Mouse (Mus musculus): Measurements from ENCODE around the gene Dnajc5.

The Dnajc5 gene

DNA sequence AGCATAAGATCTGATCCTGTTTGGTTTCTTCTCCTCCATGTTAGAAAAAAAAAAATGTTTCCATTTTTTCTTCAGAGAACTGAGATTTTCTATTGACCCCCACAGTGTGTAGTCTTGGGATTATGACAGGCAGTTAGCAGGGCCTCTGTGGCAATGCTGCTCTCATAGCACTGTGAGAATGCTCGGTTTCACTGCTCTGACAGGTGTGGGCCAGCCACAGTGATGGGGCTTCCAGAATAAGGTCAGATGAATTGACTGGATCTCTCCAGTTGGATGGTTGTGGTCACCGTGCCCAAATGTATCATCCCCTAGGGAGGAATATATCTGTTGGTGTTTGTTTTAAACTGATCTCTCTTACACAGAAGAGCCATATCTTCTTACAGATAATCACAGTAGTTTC, 11.1 kb upstream of the Dnajc5 start:
- CTCF ChIA-PET = interaction anchor here (1.1 kb wide), 1 partner anchor 11 kb away, joined by 6 read pairs; no protein-coding TSS in a partner anchor

GRCm38 (mm10) chr2:181511231-181511630, 9.1 kb upstream of the Dnajc5 start:
- CTCF ChIA-PET = interaction anchor here (0.6 to 1.3 kb wide), 3 partner anchors 15 to 82 kb away, joined by 3 read pairs; no protein-coding TSS in a partner anchor

DNA sequence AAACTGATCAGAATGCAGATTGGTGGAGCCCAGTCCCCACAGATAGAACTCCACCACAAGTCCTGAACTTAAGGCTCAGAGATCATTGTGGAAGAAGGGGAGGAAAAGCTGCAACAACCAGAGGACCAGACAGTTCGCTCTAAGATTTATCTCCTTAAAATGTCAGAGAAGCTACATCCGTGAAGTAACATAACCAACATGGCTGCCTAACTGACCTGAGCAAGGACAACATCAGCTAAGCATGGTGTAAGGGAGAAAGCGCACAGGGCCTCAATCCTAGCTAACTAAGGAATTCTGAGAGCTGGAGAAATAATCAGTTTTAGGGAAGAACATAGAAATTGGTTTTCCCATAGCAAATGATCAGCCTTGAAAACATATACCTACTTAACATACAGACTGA, 1.1 kb upstream of the Dnajc5 start:
- CTCF ChIA-PET = interaction anchor here (0.7 to 0.8 kb wide), 2 partner anchors 10 to 20 kb away, joined by 3 to 6 read pairs; no protein-coding TSS in a partner anchor

- CTCF ChIA-PET = no interaction called here
These were observed 597 bp downstream of the Dnajc5 start for GRCm38 (mm10) chr2:181520936-181521227.

- CTCF ChIA-PET = no interaction called here
These were observed 1.2 kb downstream of the Dnajc5 start for GRCm38 (mm10) chr2:181521491-181521890.

DNA sequence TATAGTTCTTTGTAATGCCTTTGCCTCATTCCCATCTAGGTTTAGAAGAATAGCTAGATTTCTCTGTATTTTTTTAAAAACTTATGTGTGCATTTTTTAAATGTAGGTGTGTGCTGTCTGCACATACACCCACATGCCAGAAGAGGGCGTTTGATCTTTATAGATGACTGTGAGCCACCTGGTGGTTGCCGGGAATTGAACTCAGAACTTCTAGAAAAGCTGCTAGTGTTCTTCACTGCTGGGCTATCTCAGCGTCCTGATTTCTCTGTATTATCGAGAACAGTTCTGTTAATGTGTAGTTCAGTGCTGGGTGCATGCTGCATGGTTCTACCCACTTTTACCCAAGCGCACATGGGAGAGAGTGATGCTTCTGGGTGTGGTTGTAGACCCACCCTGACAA, 2.5 kb downstream of the Dnajc5 start:
- CTCF ChIA-PET = interaction anchor here (0.6 to 1.2 kb wide), 3 partner anchors 10 to 93 kb away, joined by 3 to 4 read pairs (median 3); no protein-coding TSS in a partner anchor

- CTCF ChIA-PET = no interaction called here
These were observed 5.2 kb downstream of the Dnajc5 start for GRCm38 (mm10) chr2:181525526-181525925.

DNA sequence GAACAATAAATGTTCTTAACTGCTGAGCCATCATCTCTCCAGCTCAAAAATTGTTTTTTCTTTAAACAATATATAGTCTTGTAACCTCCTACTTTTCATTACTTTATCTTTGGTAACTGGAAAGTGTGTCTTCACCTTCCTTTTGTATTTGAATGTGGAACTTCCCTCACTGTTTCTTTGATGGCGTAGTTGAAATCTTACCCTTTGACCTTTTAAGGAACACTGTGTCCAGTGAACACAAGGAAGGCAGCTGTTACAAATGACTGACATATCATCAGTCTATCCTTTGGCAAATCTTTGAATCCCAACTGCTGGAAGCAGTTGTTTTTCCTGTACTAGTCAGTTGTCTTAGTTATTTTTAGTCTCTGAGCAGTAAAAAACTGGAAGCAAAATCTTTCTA, 8.8 kb downstream of the Dnajc5 start:
- CTCF ChIA-PET = no interaction called here

GRCm38 (mm10) chr2:181532589-181532988, 12.3 kb downstream of the Dnajc5 start:
- CTCF ChIA-PET = interaction anchor here (0.7 to 1.2 kb wide), 2 partner anchors 10 to 21 kb away, joined by 4 to 6 read pairs; no protein-coding TSS in a partner anchor

DNA sequence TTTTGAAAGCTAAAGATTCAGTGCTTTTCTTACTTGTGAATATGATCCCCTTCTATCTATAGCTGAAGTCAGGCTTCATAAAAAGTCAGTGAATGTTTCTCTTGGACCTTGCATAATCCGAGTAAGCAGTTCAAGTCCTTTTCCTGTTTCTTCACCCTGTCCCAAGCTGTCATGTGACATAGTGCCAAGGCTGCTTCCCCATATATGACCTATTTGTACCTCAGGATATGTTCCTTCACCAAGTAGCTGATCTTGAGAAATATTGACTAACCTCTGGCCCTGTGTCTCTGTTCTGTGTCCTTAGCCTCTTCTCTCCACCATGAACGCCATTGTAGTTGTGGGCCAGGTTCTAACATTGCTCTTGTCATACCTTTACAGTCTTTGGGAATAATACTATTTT, 16.1 kb downstream of the Dnajc5 start:
- CTCF ChIA-PET = no interaction called here

- CTCF ChIA-PET = interaction anchor here (0.7 kb wide), 1 partner anchor 40 kb away, joined by 3 read pairs; no protein-coding TSS in a partner anchor
These were observed 17.3 kb downstream of the Dnajc5 start for GRCm38 (mm10) chr2:181537444-181538047.

DNA sequence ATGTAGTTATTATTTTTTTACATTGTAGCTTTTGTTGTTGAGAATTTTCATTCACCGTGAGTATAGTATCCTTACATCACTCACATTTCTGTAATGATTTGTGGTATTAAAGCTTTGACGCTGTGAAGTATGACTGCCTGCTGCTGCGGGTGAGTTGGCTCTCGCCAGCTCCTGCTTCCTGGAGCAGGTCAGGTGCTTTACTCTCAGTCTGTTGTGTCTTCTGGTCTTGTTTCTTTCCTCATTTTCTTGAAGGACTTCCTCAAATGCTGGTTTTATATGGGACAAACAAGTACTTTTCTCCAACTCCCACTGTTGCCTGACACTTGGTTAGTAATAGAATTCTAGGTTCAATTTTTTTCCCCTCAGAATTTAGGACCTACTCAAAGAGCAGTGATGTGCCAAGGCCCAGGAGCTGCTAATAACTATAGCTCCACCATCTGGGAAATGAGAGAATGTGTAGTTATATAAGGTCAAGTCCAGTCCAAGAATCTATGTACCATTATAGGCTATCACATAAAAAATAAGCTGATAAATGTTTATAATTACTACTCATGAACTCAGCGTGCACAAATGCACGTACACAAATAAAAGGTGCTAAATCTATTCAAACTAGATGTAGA, 21.6 kb downstream of the Dnajc5 start:
- CTCF ChIA-PET = interaction anchor here (0.6 kb wide), 2 partner anchors 159 to 257 kb away, joined by 5 to 8 read pairs; no protein-coding TSS in a partner anchor

DNA sequence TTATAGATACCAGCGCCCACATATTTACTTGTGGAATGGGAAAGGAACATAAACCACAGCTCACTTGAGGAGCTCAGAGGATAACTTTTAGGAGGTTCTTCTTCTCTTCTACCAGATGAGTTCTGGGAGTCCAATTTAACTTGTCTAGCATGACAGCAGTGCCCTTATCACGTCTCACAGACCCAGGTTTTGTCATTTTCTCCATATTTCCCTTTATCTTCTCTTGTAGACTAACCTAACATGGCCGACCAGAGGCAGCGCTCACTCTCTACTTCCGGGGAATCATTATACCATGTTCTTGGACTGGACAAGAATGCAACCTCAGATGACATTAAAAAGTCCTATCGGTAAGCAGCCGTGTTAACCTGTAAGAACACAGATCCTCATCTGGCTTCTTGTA, 25.9 kb downstream of the Dnajc5 start:
- CTCF ChIA-PET = no interaction called here

DNA sequence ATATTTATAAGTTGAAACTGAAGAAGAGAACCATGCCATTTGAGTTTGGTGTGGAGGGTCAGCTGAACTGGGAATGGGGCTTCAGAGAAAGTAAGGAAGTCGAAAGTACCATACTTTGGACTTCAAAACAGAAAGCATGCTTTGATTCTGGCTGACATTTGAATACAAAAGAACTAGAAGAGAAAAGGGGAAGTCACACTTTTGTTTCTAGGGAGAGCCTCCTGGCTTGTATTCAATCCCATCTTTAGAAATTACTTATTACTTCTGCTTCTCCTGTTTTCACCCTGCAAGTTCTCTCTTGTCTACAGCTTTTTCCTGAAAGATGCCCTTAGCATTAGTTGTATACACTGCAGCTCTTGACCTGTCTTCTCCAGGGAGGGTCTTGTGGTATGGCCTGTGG, 27.9 kb downstream of the Dnajc5 start:
- CTCF ChIA-PET = no interaction called here

GRCm38 (mm10) chr2:181548682-181549081, 28.4 kb downstream of the Dnajc5 start:
- CTCF ChIA-PET = no interaction called here

- CTCF ChIA-PET = no interaction called here
These were observed 29.9 kb downstream of the Dnajc5 start for GRCm38 (mm10) chr2:181550233-181550632.

DNA sequence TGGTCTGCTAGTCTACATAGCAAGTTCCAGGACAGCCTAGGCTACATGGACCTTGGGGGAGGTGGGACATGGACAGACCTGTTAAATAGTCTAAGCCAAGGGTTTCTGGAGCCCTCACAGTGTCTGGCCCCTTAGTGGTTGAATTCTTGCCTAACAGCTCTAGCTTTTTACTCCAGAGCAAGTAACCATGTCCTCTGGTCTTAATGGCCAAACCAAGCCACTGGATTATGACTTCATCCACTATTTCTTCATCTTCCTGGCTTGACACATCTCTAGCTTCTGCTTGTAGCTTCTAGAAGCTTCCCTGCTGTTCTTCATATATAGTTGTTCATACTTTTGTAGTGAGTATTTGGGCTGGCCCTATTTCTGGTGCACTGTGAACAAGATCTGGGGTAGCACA, 33.5 kb downstream of the Dnajc5 start:
- CTCF ChIA-PET = interaction anchor here (0.6 kb wide), 2 partner anchors 22 to 1502 kb away, joined by 4 to 6 read pairs; no protein-coding TSS in a partner anchor

DNA sequence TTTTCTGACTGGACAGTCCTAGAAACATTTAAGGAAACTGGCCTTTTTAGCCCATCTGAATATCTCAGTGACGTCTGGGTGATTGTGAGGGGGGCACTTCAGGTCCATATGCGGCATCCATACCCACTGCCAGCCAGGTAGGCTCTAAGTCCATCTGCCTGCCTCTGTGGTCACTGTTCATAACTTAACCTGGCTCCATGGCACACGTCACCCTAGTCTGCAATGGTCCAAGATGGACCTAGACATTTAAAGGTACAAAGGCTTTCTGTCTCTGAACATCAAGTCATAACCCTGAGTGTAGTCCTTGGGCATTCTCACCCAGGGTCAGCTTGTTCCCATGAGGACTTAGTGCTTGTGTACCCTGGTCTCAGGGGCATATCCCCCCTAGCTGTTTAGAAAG, 47.1 kb downstream of the Dnajc5 start:
- CTCF ChIA-PET = interaction anchor here (0.7 to 1.1 kb wide), 2 partner anchors 11 to 175 kb away, joined by 4 to 6 read pairs; no protein-coding TSS in a partner anchor

DNA sequence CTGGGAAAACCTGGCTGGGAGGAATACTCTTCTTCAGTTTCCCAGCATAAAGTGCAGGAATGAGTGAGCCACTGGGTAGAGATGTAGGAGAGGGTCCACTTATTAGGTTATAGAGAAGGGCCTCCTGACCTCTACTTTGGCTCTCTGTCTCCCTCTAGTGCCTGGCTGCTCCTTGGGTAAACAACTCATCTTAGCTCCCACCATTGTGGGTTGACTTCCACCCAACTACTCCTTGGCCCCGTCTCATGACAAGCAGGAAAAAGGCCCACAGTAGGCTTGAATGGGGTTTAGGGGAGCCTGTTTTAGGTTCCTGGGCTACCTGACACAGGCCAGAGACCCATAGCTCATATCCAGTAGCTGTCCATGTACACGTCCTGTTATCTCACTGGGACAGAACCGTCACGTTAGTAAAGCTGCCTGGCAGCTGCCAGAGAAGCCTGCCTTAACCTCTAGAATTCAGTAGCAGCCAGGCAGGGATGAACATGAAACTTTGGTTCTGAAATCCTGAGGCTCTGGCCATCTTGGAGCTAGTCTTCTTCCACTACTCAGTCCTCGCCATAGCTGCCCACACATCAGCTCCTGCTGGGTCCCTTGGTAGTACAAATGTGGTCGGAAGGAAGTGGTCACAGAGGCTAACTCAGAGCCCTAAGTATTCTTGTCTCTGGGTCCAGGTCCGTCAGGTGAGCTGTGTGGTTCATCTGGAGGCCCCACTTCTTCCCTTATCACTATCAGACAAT, 48.2 kb downstream of the Dnajc5 start:
- CTCF ChIA-PET = interaction anchor here (0.7 to 1.5 kb wide), 5 partner anchors 67 to 210 kb away, joined by 3 to 5 read pairs (median 4); no protein-coding TSS in a partner anchor

GRCm38 (mm10) chr2:181569856-181570255, 49.6 kb downstream of the Dnajc5 start:
- CTCF ChIA-PET = interaction anchor here (0.5 kb wide), 1 partner anchor 130 kb away, joined by 3 read pairs; no protein-coding TSS in a partner anchor

DNA sequence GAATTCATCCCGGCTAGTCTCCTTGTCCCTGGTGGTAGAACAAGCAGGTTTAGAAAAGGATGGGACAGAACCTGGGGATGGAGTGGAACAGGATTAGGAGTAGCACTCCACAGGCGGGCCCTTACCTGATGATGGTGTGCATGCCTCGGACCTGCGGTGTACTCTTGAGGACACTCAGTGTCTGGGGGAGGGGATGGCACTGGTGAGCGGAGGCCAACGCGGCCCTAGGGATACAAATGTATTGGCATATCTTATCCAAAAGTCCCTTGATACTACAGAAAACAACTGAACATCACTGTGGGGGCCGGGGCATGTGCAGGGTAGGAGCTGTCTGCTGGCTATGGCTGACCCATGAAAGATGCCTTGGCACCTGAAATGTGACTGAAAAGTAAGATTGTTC, 50.1 kb downstream of the Dnajc5 start:
- CTCF ChIA-PET = no interaction called here

GRCm38 (mm10) chr2:181570921-181571595, 50.8 kb downstream of the Dnajc5 start:
- CTCF ChIA-PET = interaction anchor here (0.7 kb wide), 1 partner anchor 160 kb away, joined by 3 read pairs; no protein-coding TSS in a partner anchor

All from spleen, embryonic (tissue).